Mouse (Mus musculus) liver, embryonic 16.5 days (tissue): ENCODE data around the gene Zfp652. TPM values are rescaled to one million over a fixed set of nuclear protein-coding genes. Genes with fewer than 3 reads are reported as not detected.

ENCODE experiments used
- ATAC-seq: fragments of 200-750 bp; cut with Nextera tagmentation; 2 replicates; pipeline ENCODE4 v1.8.0; 2017; ENCODE audit warnings: low read depth, mild to moderate bottlenecking, moderate number of reproducible peaks, moderate library complexity
- H3K27ac ChIP-seq: fragments of 300-500 bp; sonication (generic); 2 replicates; pipeline ENCODE4 v1.5.1; 2014; ENCODE audit warnings: mild to moderate bottlenecking, low read length
- H3K27me3 ChIP-seq: fragments of 300-500 bp; sonication (generic); 2 replicates; pipeline ENCODE4 v1.6.1; 2014; ENCODE audit warnings: low read depth, low read length, mixed read lengths; ENCODE audit not compliant: control insufficient read depth, insufficient read depth
- H3K36me3 ChIP-seq: fragments of 300-500 bp; sonication (generic); 2 replicates; pipeline ENCODE4 v1.6.1; 2014; ENCODE audit warnings: mild to moderate bottlenecking; ENCODE audit not compliant: control insufficient read depth, insufficient read depth
- H3K4me1 ChIP-seq: fragments of 300-500 bp; sonication (generic); 2 replicates; pipeline ENCODE4 v1.6.1; 2014; ENCODE audit warnings: low read depth, low read length, mixed read lengths; ENCODE audit not compliant: control insufficient read depth
- H3K4me2 ChIP-seq: fragments of 300-500 bp; sonication (generic); 2 replicates; pipeline ENCODE4 v1.6.1; 2014; ENCODE audit warnings: low read depth, low read length, mixed read lengths
- H3K4me3 ChIP-seq: fragments of 300-500 bp; sonication (generic); 2 replicates; pipeline ENCODE4 v1.5.1; 2014; ENCODE audit warnings: low read depth, mild to moderate bottlenecking, low read length
- H3K9ac ChIP-seq: fragments of 300-500 bp; sonication (generic); 2 replicates; pipeline ENCODE4 v1.6.1; 2014; ENCODE audit warnings: low read depth, low read length
- H3K9me3 ChIP-seq: fragments of 300-500 bp; sonication (generic); replicated peaks from 2 replicates; pipeline ENCODE4 v1.6.1; 2016; ENCODE audit warnings: low read length; ENCODE audit not compliant: control insufficient read depth
- WGBS: fragments of 180-500 bp; shearing (Covaris S2); extraction: QIAGEN DNeasy Blood & Tissue Kit; methylation state at CpG from one replicate; pipeline ENCODE4 v1.1.7; 2014; ENCODE audit not compliant: insufficient replicate concordance; 5-methylcytosine and 5-hydroxymethylcytosine counted together
- polyA plus RNA-seq: library from polyadenylated mRNA; unstranded; fragments of >200 nt; fragmentation: Nextera tagmentation; extraction: Ambion mirVana; gene quantifications from 2 replicates; pipeline ENCODE4 v1.2.1, GENCODE M21; 2015

Gene Zfp652
- polyA plus RNA-seq, 1 experiment from 2014 or later = 5.8 TPM

- H3K9ac ChIP-seq = peak overlapping the region; percentile 55
- peak overlapping the region; percentile 83 for H3K27ac ChIP-seq
- ATAC-seq = peak; percentile 5; the same call in 1 of the 2 replicates
- H3K4me3 ChIP-seq = peak overlapping the region; percentile 47
- no peaks in the 10 kb centered on the region for H3K9me3 ChIP-seq
- peaks cover 40% of the 10 kb centered on the region for H3K27me3 ChIP-seq
- H3K36me3 ChIP-seq = no peaks in the 10 kb centered on the region
- peak overlapping the region; percentile 39 for H3K4me2 ChIP-seq
- WGBS = 35% methylated on average over 6 of the region's 6 CpGs
- H3K4me1 ChIP-seq = peaks cover 57% of the 10 kb centered on the region
Observed at GRCm38 (mm10) chr11:95826317-95827167, 114.1 kb downstream of the Zfp652 start.

- no peaks in the 10 kb centered on the region for H3K9me3 ChIP-seq
- H3K9ac ChIP-seq = peak overlapping the region; percentile 55
- H3K4me1 ChIP-seq = peaks cover 57% of the 10 kb centered on the region
- H3K4me2 ChIP-seq = peak overlapping the region; percentile 39
- ATAC-seq = no peak
- H3K27ac ChIP-seq = peak overlapping the region; percentile 83
- H3K36me3 ChIP-seq = no peaks in the 10 kb centered on the region
- WGBS = 8% methylated on average over 3 of the region's 3 CpGs
- H3K27me3 ChIP-seq = peaks cover 45% of the 10 kb centered on the region
- peak overlapping the region; percentile 47 for H3K4me3 ChIP-seq
Observed at GRCm38 (mm10) chr11:95827168-95827447, 114.6 kb downstream of the Zfp652 start.

DNA sequence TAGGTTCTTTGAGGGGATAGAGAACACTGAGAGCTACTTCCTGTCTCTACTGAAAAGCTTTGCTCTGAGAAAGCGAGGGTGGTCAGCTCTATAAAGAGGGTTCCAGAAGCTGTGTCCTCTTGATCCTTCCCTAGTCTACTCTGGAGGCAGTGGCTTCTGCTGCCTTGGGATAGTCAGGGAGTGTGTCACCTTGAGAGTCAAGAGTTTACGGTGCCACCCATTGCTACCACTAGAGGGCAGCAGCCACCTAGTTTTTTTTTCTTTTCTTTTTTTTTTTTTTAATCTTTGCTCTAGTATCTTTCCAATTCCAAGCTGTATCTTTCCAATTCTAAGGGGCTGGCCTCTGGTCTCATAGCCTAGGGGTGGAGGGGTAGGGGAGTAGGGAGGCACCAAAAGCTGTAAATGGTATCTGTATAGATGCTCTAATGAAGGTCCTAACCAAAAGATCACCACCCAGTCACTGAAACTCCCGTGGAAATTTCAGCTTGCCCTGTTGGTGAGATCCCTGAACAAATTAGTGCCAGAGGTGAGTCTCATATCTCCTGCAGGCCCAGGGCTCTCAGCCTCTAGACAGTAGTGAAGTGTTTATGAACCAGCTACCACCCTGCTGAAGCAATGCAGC lies 115.1 kb downstream of the Zfp652 start:
- Histone ChIP-seq H3K36me3 (no peaks in the 10 kb centered on the region), H3K4me3 (peak overlapping the region; percentile 47), H3K9ac (peak overlapping the region; percentile 55), H3K27ac (peak overlapping the region; percentile 83), H3K4me2 (peak overlapping the region; percentile 39), H3K9me3 (no peaks in the 10 kb centered on the region), H3K4me1 (peaks cover 57% of the 10 kb centered on the region), H3K27me3 (peaks cover 50% of the 10 kb centered on the region)
- WGBS = 11% methylated on average over 3 of the region's 3 CpGs
- ATAC-seq = no peak

DNA sequence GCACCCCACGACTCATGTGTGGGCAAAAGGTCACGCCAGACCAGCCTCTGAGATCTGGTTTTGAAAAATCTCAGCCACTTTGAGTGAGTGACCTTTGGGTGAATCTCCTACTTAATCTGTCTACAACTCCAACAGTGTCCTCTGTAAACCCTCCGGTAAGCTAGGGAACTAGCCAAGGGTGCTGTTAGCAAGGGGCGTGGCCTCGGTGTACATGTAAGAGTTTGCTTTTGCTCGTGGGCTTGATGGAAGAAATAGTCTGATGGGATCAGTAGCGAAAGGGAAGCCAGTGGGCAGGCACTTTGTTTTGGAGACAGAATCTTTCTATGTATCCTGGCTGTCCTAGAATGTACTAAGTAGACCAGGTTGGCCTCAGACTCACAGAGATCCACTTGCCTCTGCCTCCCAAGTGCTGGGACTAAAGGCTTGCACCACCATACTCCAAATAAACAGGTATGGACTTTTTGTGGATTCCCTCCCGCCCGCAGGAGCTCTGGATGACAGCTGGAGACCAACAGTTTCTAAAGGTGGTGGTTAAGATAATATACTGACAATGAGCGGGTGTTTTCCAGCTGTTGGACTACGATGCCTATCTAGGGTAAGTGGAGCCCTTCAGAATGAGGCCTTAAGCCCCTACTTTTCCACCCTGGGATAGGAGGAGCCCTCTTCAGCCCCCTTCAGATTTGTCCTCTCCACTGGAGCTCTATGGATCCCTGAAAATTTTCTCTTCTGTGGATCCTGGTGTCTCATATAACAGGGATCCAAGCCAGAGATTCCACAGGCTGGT lies 115.9 kb downstream of the Zfp652 start:
- Histone ChIP-seq H3K9ac (no peak overlapping the region), H3K9me3 (no peaks in the 10 kb centered on the region), H3K36me3 (no peaks in the 10 kb centered on the region), H3K27me3 (peaks cover 58% of the 10 kb centered on the region), H3K4me2 (no peak overlapping the region), H3K27ac (no peak overlapping the region), H3K4me1 (peaks cover 53% of the 10 kb centered on the region), H3K4me3 (no peak overlapping the region)
- ATAC-seq = no peak
- WGBS = 34% methylated on average over 11 of the region's 11 CpGs

- Histone ChIP-seq H3K4me1 (peaks cover 55% of the 10 kb centered on the region), H3K27ac (no peak overlapping the region), H3K27me3 (peaks cover 67% of the 10 kb centered on the region), H3K9me3 (no peaks in the 10 kb centered on the region), H3K4me2 (no peak overlapping the region), H3K4me3 (no peak overlapping the region), H3K36me3 (no peaks in the 10 kb centered on the region), H3K9ac (no peak overlapping the region)
- 56% methylated on average over 4 of the region's 4 CpGs for WGBS
- no peak for ATAC-seq
Observed at GRCm38 (mm10) chr11:95829526-95830050, 117.1 kb downstream of the Zfp652 start.

- Histone ChIP-seq H3K4me3 (peak overlapping the region; percentile 39), H3K27me3 (peaks cover 65% of the 10 kb centered on the region), H3K4me1 (peaks cover 56% of the 10 kb centered on the region), H3K36me3 (no peaks in the 10 kb centered on the region), H3K4me2 (peak overlapping the region; percentile 53), H3K27ac (no peak overlapping the region), H3K9ac (no peak overlapping the region), H3K9me3 (no peaks in the 10 kb centered on the region)
- WGBS = 5% methylated on average over 80 of the region's 80 CpGs
- no peak for ATAC-seq
Observed at GRCm38 (mm10) chr11:95830411-95831275, 118.2 kb downstream of the Zfp652 start.

GRCm38 (mm10) chr11:95831276-95831619 lies 118.8 kb downstream of the Zfp652 start:
- H3K4me3 ChIP-seq = peak overlapping the region; percentile 39
- peaks cover 59% of the 10 kb centered on the region for H3K4me1 ChIP-seq
- H3K27ac ChIP-seq = no peak overlapping the region
- H3K27me3 ChIP-seq = peaks cover 65% of the 10 kb centered on the region
- no peaks in the 10 kb centered on the region for H3K9me3 ChIP-seq
- H3K9ac ChIP-seq = no peak overlapping the region
- peak overlapping the region; percentile 53 for H3K4me2 ChIP-seq
- ATAC-seq = no peak
- WGBS = 9% methylated on average over 10 of the region's 10 CpGs
- no peaks in the 10 kb centered on the region for H3K36me3 ChIP-seq

- Histone ChIP-seq H3K4me3 (peak overlapping the region; percentile 39), H3K4me1 (peaks cover 56% of the 10 kb centered on the region)
Observed at GRCm38 (mm10) chr11:95831641-95832040, 119.2 kb downstream of the Zfp652 start.

More at GRCm38 (mm10) chr11:95831641-95832040, 119.2 kb downstream of the Zfp652 start:
- no peak for ATAC-seq
- 13% methylated on average over 14 of the region's 15 CpGs for WGBS
- Histone ChIP-seq H3K27me3 (peaks cover 65% of the 10 kb centered on the region), H3K9me3 (no peaks in the 10 kb centered on the region), H3K4me2 (no peak overlapping the region; the same call in 1 of the 2 replicates), H3K36me3 (no peaks in the 10 kb centered on the region), H3K27ac (no peak overlapping the region), H3K9ac (no peak overlapping the region)
